Mouse (Mus musculus) c-Kit-negative CD71-positive TER-119-positive erythroid progenitor cells, embryonic 14.5 days (primary cell): Measurements from ENCODE around the gene Bspry.
"Not testable (repeated sequence)": the region's sequence is repeated elsewhere in the genome, so short reads cannot be mapped to it uniquely, and the experiment has no call there.

Experiments
- DNase-seq: peaks from one replicate; pipeline ENCODE4 v3.0.0-alpha.2; 2013; ENCODE audit warnings: low read depth, low spot score

The Bspry gene

GRCm38 (mm10) chr4:62479937-62480708 lies at the start of gene Bspry:
Gene Bspry, plus strand, starts transcription at chr4:62480053.
- DNase-seq, result no peak

DNA sequence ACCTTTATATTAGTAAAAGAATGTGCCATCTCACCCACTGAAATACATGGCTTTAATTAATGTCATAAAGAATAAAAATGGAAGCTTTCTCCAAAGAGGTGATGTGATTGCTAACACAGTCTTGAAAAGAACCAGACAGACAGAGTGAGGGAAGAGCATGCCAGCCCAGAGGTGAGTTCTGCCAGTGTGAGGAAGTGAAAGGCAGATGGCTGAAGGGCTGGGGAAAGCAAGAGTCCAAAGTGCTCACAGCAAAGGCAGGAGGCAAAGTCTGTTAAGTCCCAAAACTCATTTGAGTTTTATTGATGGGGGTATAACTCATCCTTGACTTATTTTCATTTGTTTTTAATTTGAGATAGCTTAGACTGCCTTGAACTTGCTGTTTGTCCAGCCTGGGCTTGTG lies 49.2 kb upstream of the Bspry start:
- no peak for DNase-seq

DNA sequence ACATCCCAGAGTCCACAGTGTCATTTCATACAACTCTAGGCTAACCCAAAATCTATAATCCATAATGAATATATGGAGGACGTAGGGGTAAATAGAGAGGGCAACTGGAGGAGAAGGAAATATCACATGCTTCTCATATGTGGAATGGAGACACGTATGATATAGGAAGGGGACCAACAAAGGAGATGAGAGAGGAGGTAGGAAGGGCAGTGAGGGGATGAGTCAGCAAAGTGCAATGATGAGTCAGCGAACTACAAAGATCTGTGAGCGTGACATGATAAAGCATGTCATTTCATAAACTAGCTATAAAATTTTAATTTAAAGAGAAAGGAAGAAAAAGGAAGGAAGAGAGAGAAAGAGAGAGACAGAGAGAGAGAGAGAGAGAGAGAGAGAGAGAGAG lies 48.3 kb upstream of the Bspry start:
- peak; percentile 92 for DNase-seq

- DNase-seq, result no peak
These were observed 45.6 kb upstream of the Bspry start for GRCm38 (mm10) chr4:62433939-62434870.

DNA sequence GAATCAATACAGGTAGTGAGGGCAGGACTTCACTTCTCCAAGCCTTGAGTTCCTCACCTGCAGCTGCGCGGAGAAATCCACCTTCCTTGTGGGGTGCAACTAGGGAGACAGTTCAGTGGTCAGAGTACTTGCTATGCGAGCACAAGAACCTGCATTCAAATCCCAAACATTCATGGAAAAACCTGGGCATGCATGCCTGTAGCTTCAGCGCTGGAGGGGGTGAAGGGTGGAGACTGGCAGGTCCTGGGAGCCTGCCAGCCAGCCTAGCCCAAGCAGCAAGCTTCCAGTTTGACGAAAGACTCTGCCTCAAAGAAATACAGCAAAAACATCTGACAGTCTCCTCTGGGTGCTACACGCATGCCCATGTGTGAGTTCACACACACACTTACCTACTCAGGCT lies 44.8 kb upstream of the Bspry start, which contains the start of gene Rnf183:
TSS of gene Rnf183 (minus strand) at position 172 of the 400 bp plus-strand sequence.
- no peak for DNase-seq

DNA sequence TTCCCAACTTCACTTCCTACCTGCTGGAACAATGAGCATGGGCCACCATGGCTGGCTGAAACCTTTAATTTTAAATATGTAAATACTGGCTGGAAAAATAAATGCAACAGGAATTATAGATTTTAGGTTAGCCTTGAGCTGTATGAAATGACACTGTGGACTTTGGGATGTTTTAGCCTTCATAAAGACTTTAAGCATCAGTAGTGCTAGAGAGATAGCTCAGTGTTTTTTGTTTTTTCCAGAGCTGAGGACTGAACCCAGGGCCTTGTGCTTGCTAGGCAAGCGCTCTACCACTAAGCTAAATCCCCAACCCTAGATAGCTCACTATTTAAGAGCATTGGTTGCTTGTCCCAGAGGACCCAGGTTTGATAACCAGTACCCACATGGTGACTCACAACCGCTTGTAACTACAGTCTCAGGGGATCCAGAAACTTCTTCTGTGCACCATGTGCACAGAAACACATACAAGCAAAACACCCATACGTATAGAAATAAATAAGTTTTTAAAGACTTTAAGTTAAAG lies 42.5 kb upstream of the Bspry start:
- no peak for DNase-seq

- no peak for DNase-seq
These were observed 42.0 kb upstream of the Bspry start for GRCm38 (mm10) chr4:62437871-62438270.

DNA sequence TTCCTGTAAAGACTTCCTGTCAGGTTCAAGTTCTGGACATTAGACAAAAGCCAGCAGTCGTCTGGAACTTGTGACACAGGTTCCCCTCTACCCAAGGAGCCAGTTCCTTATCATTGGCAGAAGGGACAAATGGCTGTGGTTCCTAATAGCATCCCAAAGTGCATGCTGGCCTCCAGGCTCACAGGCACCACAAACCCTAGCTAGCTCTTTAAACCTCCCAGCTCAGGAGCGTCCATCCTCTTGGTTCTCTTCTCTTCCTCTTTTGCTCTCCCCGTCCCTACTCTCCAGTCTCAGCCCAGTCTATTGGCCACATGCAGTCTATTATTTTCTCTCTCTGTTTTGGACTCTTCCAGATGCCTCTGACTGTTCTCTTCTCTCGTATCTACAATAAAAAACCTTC lies 40.1 kb upstream of the Bspry start:
- no peak for DNase-seq

- no peak for DNase-seq
These were observed 39.3 kb upstream of the Bspry start for GRCm38 (mm10) chr4:62440544-62440943.

DNA sequence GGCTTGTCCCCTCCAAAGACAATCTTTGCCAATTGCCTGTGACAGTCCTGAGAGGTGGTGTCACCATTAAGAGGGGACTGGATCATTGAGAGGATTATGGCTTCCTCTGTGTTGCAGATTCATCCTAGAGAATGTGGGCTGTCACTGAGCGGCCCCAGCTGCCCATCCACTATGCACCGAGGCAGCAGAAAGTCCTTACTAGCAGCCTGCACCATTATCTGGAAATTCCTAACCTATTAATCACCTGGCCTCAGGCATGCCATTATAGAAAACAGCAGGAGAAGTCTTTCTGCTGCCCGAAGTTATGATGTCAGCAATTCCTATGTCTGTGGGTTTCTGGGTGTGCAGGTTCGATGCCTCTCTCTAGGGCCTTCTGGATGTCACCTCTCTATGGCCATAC lies 38.9 kb upstream of the Bspry start:
- DNase-seq, result no peak

GRCm38 (mm10) chr4:62454995-62455394 lies 24.9 kb upstream of the Bspry start:
- DNase-seq, result peak; percentile 9

- DNase-seq, result no peak
These were observed 20.8 kb upstream of the Bspry start for GRCm38 (mm10) chr4:62459081-62459480.

- no peak for DNase-seq
These were observed 19.5 kb upstream of the Bspry start for GRCm38 (mm10) chr4:62460348-62460747.

- no peak for DNase-seq
These were observed 16.7 kb upstream of the Bspry start for GRCm38 (mm10) chr4:62463124-62463523.

DNA sequence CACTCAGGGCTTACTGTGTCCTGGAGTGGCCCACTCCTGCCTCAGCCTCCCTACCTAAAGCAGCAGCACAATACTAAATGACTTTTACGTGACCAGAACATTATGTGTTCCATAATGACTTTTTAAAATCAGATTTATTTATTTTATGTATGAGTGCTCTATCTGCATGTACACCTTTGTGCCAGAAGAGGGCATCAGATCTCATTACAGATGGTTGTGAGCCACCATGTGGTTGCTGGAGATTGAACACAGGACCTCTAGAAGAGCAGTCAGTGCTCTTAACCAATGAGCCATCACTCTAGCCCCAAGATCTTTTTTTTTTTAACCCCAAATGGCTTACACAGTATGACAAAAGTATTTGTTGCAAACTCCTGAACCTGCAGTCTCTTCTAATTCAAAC lies 11.7 kb upstream of the Bspry start:
- DNase-seq, result no peak

- DNase-seq, result peak; percentile 71
These were observed 9.2 kb upstream of the Bspry start, which contains the start of gene Wdr31 for GRCm38 (mm10) chr4:62470598-62471051. Gene Wdr31, minus strand, starts transcription at chr4:62470896.

- no peak for DNase-seq
These were observed 7.8 kb upstream of the Bspry start for GRCm38 (mm10) chr4:62472071-62472470.

GRCm38 (mm10) chr4:62475131-62475530 lies 4.7 kb upstream of the Bspry start:
- DNase-seq, result no peak

DNA sequence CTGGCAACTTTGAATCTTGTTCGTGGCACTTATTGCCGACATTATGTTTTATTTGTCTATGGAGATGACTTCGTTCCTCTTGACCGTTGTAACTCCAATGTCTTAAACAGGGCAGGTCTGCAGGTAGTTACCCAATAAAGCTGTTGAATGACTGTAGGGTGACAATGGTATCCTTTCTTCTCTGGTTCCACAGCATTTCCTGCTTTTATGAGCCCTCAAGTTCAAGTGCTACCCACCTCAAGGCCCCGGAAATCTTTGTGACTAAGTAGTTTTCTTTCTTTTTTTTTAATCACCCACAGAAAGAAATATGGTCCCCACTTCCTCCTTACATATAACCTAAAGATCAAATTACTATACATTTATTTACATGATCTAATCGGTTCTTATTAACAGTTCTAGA lies 4.1 kb upstream of the Bspry start:
- no peak for DNase-seq

DNA sequence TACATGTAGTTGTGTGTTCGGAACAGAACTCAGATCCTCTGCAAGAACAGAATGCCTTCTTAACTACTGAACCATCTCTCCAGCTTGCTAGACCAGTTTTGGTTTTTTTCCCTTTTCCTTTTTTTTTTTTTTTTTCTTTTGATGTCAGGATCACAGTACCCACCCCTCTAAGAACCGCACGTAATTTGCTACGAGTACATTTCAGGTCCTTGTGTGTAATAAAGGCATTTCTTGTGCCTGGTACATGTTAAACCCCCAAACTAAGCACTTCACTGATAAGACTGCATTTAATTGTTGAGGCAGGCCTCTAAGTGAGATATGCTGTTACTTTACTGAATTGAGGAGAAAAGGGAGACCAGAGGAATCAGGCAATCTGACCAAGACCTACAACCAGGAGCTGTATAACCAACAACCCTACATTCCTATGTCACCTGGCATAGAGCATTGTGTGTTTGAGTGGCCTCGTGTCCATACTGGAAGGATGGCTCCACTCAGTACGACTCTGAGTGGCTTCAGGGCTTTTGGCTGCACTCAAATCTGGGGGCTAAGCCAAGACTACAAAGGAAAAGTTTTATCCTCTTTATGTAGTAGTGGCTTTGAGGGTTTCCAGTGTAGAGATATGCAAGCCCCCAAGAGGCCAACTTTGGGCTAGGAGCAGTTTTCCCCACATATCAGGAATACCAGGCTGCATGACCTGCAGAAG lies 2.2 kb upstream of the Bspry start:
- DNase-seq, result no peak

- DNase-seq, result not testable (repeated sequence)
These were observed 288 bp upstream of the Bspry start for GRCm38 (mm10) chr4:62479593-62479936.
